In genomic region chr5:33737903-33738321, GRCm38 (mm10) we compare ENCODE assay signal across 8 mouse cellular contexts. TPM values are rescaled to one million over a fixed set of nuclear protein-coding genes. Genes with fewer than 3 reads are reported as not detected.
DNase-seq lines count a peak whose midpoint lies in the region; ATAC-seq lines count a peak whose summit lies in the region.

No protein-coding gene starts in this region.

- H3K36me3 ChIP-seq in lung, embryonic 16.5 days (ENCODE audit: control insufficient read depth, insufficient read depth, low read length) = peaks cover 31% of the 10 kb centered on the region

- no peak overlapping the region for H3K4me3 ChIP-seq in lung, embryonic 16.5 days (ENCODE audit: low read length)

- H3K27me3 ChIP-seq in lung, embryonic 16.5 days (ENCODE audit: control insufficient read depth, insufficient read depth, low read depth, low read length) = no peaks in the 10 kb centered on the region

- H3K27ac ChIP-seq in lung, embryonic 16.5 days (ENCODE audit: low read length) = no peak overlapping the region

- intact Hi-C loops in heart, postnatal 10 days (cut with DNase I) = loop anchor here (1.0 kb wide), 1 partner anchor 54 kb away; no protein-coding TSS in a partner anchor

- no peaks in the 10 kb centered on the region for H3K9me3 ChIP-seq in lung, embryonic 16.5 days (ENCODE audit: control insufficient read depth, low read length)

- no peak overlapping the region for H3K9ac ChIP-seq in lung, embryonic 16.5 days (ENCODE audit: low read length)

- peak; percentile 66 for DNase-seq in ES-CJ7 (ENCODE audit: low read depth, low spot score)
- peak; percentile 26 for DNase-seq in adrenal gland, adult 8-10 months
- DNase-seq in embryo, embryonic 11.5 days (ENCODE audit: low read depth, low spot score) = peak; percentile 66
- peak; percentile 76 to 86 for DNase-seq in heart, postnatal 10 days
- DNase-seq in layer of hippocampus, adult 11-12 months (ENCODE audit: low spot score) = peak; percentile 80
- peak; percentile 75 for DNase-seq in right cerebral cortex, postnatal 14 days

- peak; percentile 60 for ATAC-seq in lung, embryonic 16.5 days (ENCODE audit: low read depth)
- no peak for ATAC-seq in erythroblast, adult 5-6 weeks (replicated peaks; ENCODE audit: low FRiP score, poor library complexity, severe bottlenecking)

- H3K4me1 ChIP-seq in lung, embryonic 16.5 days (replicated peaks; ENCODE audit: control insufficient read depth, insufficient read depth, low read length) = no peaks in the 10 kb centered on the region

- no peak overlapping the region for H3K4me2 ChIP-seq in lung, embryonic 16.5 days (ENCODE audit: low read depth, low read length)

- WGBS in lung, embryonic 16.5 days = 18% methylated on average over 7 of the region's 7 CpGs

RNA-seq across cellular contexts. Expression of gene Fgfr3, which starts 16.4 kb away (rescaled TPM):
- total RNA-seq in adrenal gland, adult 8-10 months (2022) = 1 to 10 TPM; 2.4 to 4.1 (median 3.1) TPM
- 10 to 100 TPM in 1 of 2 experiments, 1 to 10 TPM in 1; 8.0 to 14.3 TPM for total RNA-seq in heart, postnatal 10 days (2021)
- 64.4 and 67.2 TPM in 2 replicates for polyA plus RNA-seq in lung, embryonic 16.5 days (2015; fragmentation: Nextera tagmentation; extraction: Ambion mirVana)
- total RNA-seq in erythroblast, adult 5-6 weeks (2015; ENCODE audit: low replicate concordance) = not detected in 2 replicates
- total RNA-seq in erythroblast, adult 5-6 weeks (2017; ENCODE audit: low replicate concordance) = not detected in 2 replicates

RNA-seq across cellular contexts. Expression of gene Letm1, which starts 44.7 kb away (rescaled TPM):
- 100 to 1,000 TPM in 2 of 4 experiments, 10 to 100 TPM in 2; 96.8 to 124 (median 103) TPM for total RNA-seq in adrenal gland, adult 8-10 months (2022)
- total RNA-seq in heart, postnatal 10 days (2021) = 100 to 1,000 TPM; 118 to 135 TPM
- polyA plus RNA-seq in lung, embryonic 16.5 days (2015; fragmentation: Nextera tagmentation; extraction: Ambion mirVana) = 33.8 and 41.0 TPM in 2 replicates
- 2.5 and 6.7 TPM in 2 replicates for total RNA-seq in erythroblast, adult 5-6 weeks (2015; ENCODE audit: low replicate concordance)
- 6.7 and 7.4 TPM in 2 replicates for total RNA-seq in erythroblast, adult 5-6 weeks (2017; ENCODE audit: low replicate concordance)

Comparison
In these comparisons a context has a peak if more than half of its experiments do, and no peak if none do; other contexts are left out.
1. DNase-seq: peak in every context shown above with its lines; median percentile 81 in heart, postnatal 10 days; 80 in layer of hippocampus, adult 11-12 months; 75 in right cerebral cortex, postnatal 14 days; 66 in ES-CJ7; 66 in embryo, embryonic 11.5 days; 26 in adrenal gland, adult 8-10 months.
2. RNA of gene Letm1, which starts 44.7 kb away (total RNA-seq): 118 to 135 TPM in heart, postnatal 10 days and 96.8 to 124 TPM in adrenal gland, adult 8-10 months; 2.5 to 7.4 TPM in erythroblast, adult 5-6 weeks; every median in the first group is over 10 times any median in the second.